Mouse (Mus musculus) left cerebral cortex, adult 18-20 months (tissue): ENCODE data around the gene Atp8b4. TPM values are rescaled to one million over a fixed set of nuclear protein-coding genes. Genes with fewer than 3 reads are reported as not detected.
A peak's percentile ranks its signal among the peaks of the same experiment; 100 is the strongest.

Experiments used
- DNase-seq, 2 experiments: peaks; one replicate each; pipeline ENCODE4 v3.0.0; 2021 to 2022; ENCODE audit warnings: low spot score in 2 of 2, mixed read lengths in 1 of 2
- total RNA-seq, 2 experiments: library from RNA; stranded (reverse); gene quantifications; 2 replicates each; pipeline ENCODE4 v1.2.3; 2021

The Atp8b4 gene
- total RNA-seq, 2 experiments from 2014 or later = 0.07 TPM; not detected in 1

GRCm38 (mm10) chr2:126363745-126364725 lies 136.4 kb downstream of the Atp8b4 start:
- DNase-seq = no peak

DNA sequence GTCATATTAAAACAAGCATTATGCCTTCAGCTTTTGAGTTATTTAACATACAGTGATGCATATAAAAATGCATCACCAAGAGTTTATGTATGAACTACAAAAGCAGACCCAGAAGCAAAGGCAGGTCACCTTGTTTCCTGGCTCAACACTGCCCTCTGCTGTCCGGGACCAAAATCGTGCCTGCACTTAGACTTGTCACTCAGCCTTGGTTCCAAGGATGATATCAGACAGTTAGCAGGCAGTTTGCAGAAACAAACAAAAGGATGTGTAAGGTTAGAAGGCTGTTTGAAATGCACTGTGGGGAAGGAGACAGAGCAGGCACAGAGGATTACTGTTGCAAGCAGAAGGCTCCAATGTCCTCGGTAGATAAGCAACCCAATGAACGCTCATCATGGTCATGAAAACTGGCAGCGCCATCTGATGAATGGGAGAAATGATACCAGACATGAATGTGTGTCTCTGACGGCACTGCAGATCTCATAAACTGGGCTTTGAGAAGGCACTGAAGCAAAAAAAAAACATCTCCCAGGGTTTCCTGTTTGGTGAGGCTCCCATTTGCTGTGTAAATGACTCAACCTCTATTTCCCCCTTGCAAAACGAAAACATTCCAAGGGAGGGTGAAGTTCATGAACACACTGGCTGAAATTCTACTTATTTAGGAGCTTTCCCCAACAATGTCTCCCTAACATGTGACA lies 137.3 kb downstream of the Atp8b4 start:
- DNase-seq = peak; percentile 75 to 87

GRCm38 (mm10) chr2:126361131-126361810 lies 139.2 kb downstream of the Atp8b4 start:
- no peak for DNase-seq

- no peak for DNase-seq
These were observed 139.8 kb downstream of the Atp8b4 start for GRCm38 (mm10) chr2:126360688-126361087.

GRCm38 (mm10) chr2:126359965-126360364 lies 140.5 kb downstream of the Atp8b4 start:
- no peak for DNase-seq

GRCm38 (mm10) chr2:126359278-126359677 lies 141.2 kb downstream of the Atp8b4 start:
- DNase-seq = no peak

GRCm38 (mm10) chr2:126358741-126359140 lies 141.7 kb downstream of the Atp8b4 start:
- DNase-seq = no peak

DNA sequence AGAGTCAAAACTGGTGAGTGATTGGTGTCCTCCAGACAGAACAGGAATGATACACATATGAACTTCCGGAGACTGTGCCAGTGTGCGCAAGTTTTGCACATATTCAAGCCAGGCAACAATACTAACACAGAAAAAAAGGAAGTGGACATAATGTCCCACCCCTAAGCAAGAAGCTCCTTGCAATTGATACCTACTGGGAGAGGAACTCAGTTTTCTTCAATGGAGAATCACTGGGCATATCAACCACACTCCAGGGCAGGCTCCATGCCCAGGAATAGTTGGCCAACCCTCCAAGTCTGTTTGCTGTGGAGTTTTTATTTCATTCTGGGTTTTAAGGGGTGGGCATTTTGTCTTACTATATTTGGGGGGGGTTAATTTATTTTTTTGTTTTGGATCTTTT lies 145.2 kb downstream of the Atp8b4 start:
- DNase-seq = no peak

GRCm38 (mm10) chr2:126351811-126352210 lies 148.7 kb downstream of the Atp8b4 start:
- DNase-seq = no peak

- no peak for DNase-seq
These were observed 157.4 kb downstream of the Atp8b4 start for GRCm38 (mm10) chr2:126343026-126343593.

DNA sequence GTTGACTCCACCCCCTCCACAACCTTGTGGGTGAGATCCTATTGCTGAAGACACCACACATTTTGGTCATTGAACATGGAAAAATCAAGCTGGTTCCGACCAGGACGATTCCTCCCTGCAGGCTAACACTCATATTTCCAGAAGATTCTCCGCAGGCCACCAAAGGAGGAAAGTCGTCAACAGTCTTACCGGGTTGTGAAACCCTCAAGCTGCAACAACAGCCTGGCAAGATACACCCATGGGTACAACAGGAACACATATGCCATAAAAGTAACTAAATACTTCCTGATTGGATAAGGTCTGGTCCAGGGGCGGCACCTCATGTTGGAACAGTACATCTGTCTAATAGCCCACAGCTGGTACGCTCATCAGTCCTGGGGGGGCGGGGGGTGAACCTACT lies 159.0 kb downstream of the Atp8b4 start:
- no peak for DNase-seq

- no peak for DNase-seq
These were observed 160.3 kb downstream of the Atp8b4 start for GRCm38 (mm10) chr2:126340201-126340600.

DNA sequence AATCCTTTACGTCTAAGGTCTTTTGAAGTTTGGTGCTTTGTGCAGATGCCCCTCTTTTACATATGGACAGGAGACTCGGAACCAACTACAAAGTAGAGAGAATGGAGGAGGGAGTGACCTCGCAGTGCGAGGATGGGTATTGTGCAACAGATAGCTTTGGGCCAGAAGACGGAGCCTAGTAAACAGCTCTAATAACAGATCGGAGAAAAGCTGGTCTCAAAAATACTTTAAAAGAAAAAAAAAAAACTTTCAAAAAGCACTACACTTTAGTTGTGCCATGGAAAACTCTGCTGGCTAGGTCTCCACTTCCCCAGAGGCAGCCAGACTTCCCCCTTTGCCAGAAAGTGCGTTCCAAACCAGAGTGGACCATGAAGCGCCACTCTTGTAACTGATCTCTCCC lies 161.0 kb downstream of the Atp8b4 start:
- DNase-seq = no peak

DNA sequence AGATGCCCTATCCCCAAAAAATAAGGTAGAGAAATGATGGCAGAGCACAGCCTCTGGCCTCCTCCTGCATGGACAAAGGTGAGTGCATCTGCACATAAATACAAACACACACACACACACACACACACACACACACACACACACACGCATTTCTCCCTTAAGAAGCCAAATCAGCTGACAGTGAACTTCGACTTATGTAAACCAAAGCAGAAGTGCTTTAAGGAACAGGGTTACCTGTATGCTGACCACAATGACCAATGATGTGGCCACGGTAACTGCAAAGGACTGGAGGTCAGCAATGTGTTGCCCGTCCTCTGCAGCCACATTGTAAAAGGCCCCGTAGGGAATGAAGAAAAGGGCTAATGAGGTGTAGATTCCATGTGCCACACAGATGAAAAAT lies 163.3 kb downstream of the Atp8b4 start:
- no peak for DNase-seq

GRCm38 (mm10) chr2:126331794-126332193 lies 168.7 kb downstream of the Atp8b4 start:
- no peak for DNase-seq

DNA sequence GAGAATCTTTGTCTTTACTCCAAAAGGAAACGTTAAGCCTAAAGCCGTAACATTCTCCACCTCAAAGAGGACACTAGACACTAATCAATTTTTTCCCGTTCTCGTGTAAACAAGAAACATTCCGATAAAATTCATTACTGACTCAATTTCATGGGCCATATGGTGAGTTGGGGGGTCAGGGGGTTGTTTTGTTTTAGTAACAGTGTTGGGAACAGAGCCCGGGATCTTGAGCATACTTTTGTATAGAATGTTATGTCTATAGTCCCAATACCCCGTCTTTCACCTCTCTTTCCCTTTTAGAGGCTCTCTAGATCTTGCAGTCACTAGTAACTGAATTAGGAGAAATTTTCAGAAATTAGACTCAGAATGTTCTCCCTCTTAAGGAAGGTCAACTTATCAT lies 177.3 kb downstream of the Atp8b4 start:
- DNase-seq = no peak

- no peak for DNase-seq
These were observed 177.8 kb downstream of the Atp8b4 start for GRCm38 (mm10) chr2:126322631-126323031.

GRCm38 (mm10) chr2:126318071-126318470 lies 182.4 kb downstream of the Atp8b4 start:
- DNase-seq = no peak

- DNase-seq = no peak
These were observed 183.5 kb downstream of the Atp8b4 start for GRCm38 (mm10) chr2:126316942-126317341.

DNA sequence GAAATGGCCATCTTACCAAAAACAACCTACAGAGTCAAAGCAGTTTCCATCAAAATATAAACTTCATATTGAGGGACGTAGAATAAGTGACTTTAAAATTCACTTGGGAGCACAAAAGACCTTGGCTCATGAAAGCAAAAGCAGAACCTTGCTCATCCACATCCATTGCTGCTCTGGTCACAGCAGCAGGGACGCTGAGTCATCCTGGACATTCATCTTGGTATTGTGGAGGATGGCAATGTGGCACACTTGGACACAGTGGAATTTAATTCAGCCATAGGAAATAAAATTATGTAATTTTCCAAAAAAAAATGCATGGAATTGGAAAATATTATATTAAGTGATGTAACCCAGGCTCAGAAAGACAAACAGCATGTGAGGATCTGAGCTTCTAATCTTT lies 184.1 kb downstream of the Atp8b4 start:
- no peak for DNase-seq

DNA sequence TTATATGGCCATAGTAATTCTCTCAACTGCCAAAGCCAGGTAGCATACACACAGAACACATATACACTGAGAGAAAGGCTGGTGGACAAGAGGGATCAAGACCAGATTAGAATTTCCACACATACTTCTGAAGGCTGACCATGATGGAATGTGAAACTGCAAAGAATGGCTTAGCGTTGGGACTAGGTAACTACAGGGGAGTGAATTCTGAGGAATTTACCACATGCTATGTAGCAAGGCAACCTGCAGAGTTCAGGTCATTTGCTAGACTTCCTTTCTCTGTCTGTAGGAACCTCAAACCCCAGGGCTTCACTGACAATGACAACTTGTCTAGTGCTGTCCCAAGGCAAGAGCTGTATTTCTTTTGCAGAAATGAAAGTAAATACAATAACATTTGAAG lies 189.4 kb downstream of the Atp8b4 start:
- DNase-seq = no peak
